Mouse (Mus musculus) cerebellum, adult 2 months (tissue): ENCODE results near the gene Klc4. TPM values are rescaled to one million over a fixed set of nuclear protein-coding genes. Genes with fewer than 3 reads are reported as not detected.
A peak's percentile ranks its signal among the peaks of the same experiment; 100 is the strongest.

Experiments used
- DNase-seq, 2 experiments: peaks; one replicate each; pipeline ENCODE4 v3.0.0; 2021
- H3K27ac ChIP-seq: fragments of 200-500 bp; 2 replicates; pipeline ENCODE4 v1.5.1; 2012; ENCODE audit warnings: low read length, control low read depth, inconsistent platforms; ENCODE audit not compliant: insufficient read depth
- H3K27me3 ChIP-seq: fragments of 200-500 bp; 2 replicates; pipeline ENCODE4 v1.6.1; 2012; ENCODE audit warnings: inconsistent platforms, mild to moderate bottlenecking, low read length, moderate library complexity; ENCODE audit not compliant: control insufficient read depth, insufficient read depth
- H3K4me1 ChIP-seq: fragments of 200-500 bp; 2 replicates; pipeline ENCODE4 v1.6.1; 2011; ENCODE audit warnings: low read length; ENCODE audit not compliant: control insufficient read depth, insufficient read depth
- H3K4me3 ChIP-seq: fragments of 200-500 bp; replicated peaks from 2 replicates; pipeline ENCODE3; 2011; ENCODE audit warnings: mild to moderate bottlenecking, low read depth, low read length, control low read depth; ENCODE audit not compliant: insufficient read depth
- CTCF ChIP-seq: fragments of 200-500 bp; IDR thresholded peaks from 2 replicates; pipeline ENCODE4 v1.5.1; 2011; ENCODE audit warnings: low read depth, mild to moderate bottlenecking, control low read depth, low read length, moderate library complexity, borderline replicate concordance; ENCODE audit not compliant: insufficient read depth
- POLR2A ChIP-seq: fragments of 200-500 bp; IDR thresholded peaks from 2 replicates; pipeline ENCODE4 v1.6.1; 2011; ENCODE audit warnings: low read length, control low read depth, borderline replicate concordance; ENCODE audit not compliant: insufficient read depth
- WGBS: fragments of 180-500 bp; shearing (Covaris S2); methylation state at CpG from one replicate; pipeline ENCODE4 v1.1.7; 2018; 5-methylcytosine and 5-hydroxymethylcytosine counted together
- polyA plus RNA-seq: library from polyadenylated mRNA; depleted of rRNA; stranded (reverse); fragments of >200 nt; gene quantifications from 2 replicates; pipeline ENCODE4 v1.2.3, GENCODE M21; 2012

Klc4 gene
- polyA plus RNA-seq, 1 experiment, result 28.1 TPM

GRCm38 (mm10) chr17:46667712-46668111, 21.9 kb upstream of the Klc4 start:
- Histone ChIP-seq H3K4me1 (peaks cover 14% of the 10 kb centered on the region), H3K4me3 (no peak overlapping the region), H3K27me3 (no peaks in the 10 kb centered on the region), H3K27ac (no peak overlapping the region)
- DNase-seq, result no peak
- no peak for TF ChIP-seq CTCF
- 61% methylated on average over 16 of the region's 16 CpGs for WGBS

- WGBS, result 6% methylated on average over 5 of the region's 5 CpGs
- Histone ChIP-seq H3K27ac (peak overlapping the region; percentile 87), H3K27me3 (no peaks in the 10 kb centered on the region), H3K4me1 (peaks cover 30% of the 10 kb centered on the region), H3K4me3 (peak overlapping the region; percentile 49)
- TF ChIP-seq POLR2A (0 out of 2 replicates have a peak, but pooled peaks have one; percentile 14), CTCF (no peak)
- DNase-seq, result peak; percentile 77 to 89
These were observed 16.9 kb upstream of the Klc4 start for GRCm38 (mm10) chr17:46662730-46663129.

- peak; percentile 79 to 82 for DNase-seq
- TF ChIP-seq POLR2A, result no peak
- no peak for TF ChIP-seq CTCF
- Histone ChIP-seq H3K4me3 (peak overlapping the region; percentile 50), H3K4me1 (peaks cover 30% of the 10 kb centered on the region), H3K27me3 (no peaks in the 10 kb centered on the region), H3K27ac (peak overlapping the region; percentile 87)
- WGBS, result 14% methylated on average over 12 of the region's 12 CpGs
These were observed 16.2 kb upstream of the Klc4 start for GRCm38 (mm10) chr17:46661981-46662380.

GRCm38 (mm10) chr17:46661351-46661750, 15.5 kb upstream of the Klc4 start:
- H3K4me1 ChIP-seq, result peaks cover 30% of the 10 kb centered on the region
- WGBS, result 17% methylated on average over 9 of the region's 9 CpGs
- H3K4me3 ChIP-seq, result peak overlapping the region; percentile 50
- peak overlapping the region; percentile 87 for H3K27ac ChIP-seq
- H3K27me3 ChIP-seq, result no peaks in the 10 kb centered on the region
- DNase-seq, result peak in 1 of 2 experiments; percentile 81
- TF ChIP-seq CTCF (no peak), POLR2A (no peak)

GRCm38 (mm10) chr17:46656054-46656453, 10.2 kb upstream of the Klc4 start:
- Histone ChIP-seq H3K27me3 (no peaks in the 10 kb centered on the region), H3K4me3 (no peak overlapping the region), H3K4me1 (peaks cover 14% of the 10 kb centered on the region), H3K27ac (no peak overlapping the region)
- DNase-seq, result no peak
- whole genome bisulfite sequencing, result 82% methylated on average over 6 of the region's 6 CpGs
- no peak for TF ChIP-seq CTCF
- no peak for TF ChIP-seq POLR2A

- no peak for DNase-seq
- Histone ChIP-seq H3K27me3 (no peaks in the 10 kb centered on the region), H3K27ac (no peak overlapping the region), H3K4me3 (peak overlapping the region; percentile 54), H3K4me1 (peaks cover 13% of the 10 kb centered on the region)
- no peak for TF ChIP-seq CTCF
- no peak for TF ChIP-seq POLR2A
- 48% methylated on average over 20 of the region's 20 CpGs for WGBS
These were observed 6.1 kb upstream of the Klc4 start for GRCm38 (mm10) chr17:46651755-46652547.

GRCm38 (mm10) chr17:46651292-46651691, 5.5 kb upstream of the Klc4 start:
- H3K4me3 ChIP-seq, result peak overlapping the region; percentile 54

More at GRCm38 (mm10) chr17:46651292-46651691, 5.5 kb upstream of the Klc4 start:
- Histone ChIP-seq H3K27me3 (no peaks in the 10 kb centered on the region), H3K4me1 (peaks cover 13% of the 10 kb centered on the region), H3K27ac (no peak overlapping the region)
- 46% methylated on average over 17 of the region's 17 CpGs for WGBS
- no peak for DNase-seq
- TF ChIP-seq POLR2A (no peak), CTCF (no peak)
